Mouse (Mus musculus): ENCODE measurements around the gene Neb. TPM values are rescaled to one million over a fixed set of nuclear protein-coding genes. Genes with fewer than 3 reads are reported as not detected.

Neb gene
- total and polyA plus RNA-seq, 3 experiments, result 0.12 to 0.70 TPM; not detected in 1

DNA sequence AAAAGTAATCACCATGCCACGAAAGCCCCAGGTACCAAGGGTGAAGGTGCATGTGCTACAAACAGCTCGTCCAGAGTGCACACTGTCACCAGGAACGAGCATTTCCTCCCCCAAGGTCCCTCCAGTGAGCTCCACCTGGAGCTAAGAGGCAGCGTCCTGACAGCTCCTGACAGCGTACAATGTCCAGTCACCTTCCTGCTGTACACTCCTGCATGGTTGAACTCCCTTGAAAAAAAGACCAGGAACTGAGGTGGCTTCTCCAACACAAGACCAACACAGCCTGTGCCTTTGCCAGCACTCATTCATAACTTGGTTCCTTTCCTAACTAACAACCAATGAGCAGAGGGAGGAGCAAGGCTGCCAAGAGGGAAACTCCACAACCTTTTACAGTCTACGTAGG, 42.9 kb upstream of the Neb start:
- peaks cover 66% of the 10 kb centered on the region for H3K79me2 ChIP-seq (ENCODE audit: control insufficient read depth, insufficient read depth, low read length, poor library complexity)
- 0 out of 4 replicates have a peak, but pooled peaks cover 0 to under 1% of the 10 kb centered on the region in 2 experiments for H3K27me3 ChIP-seq (ENCODE audit: control insufficient read depth in 1 of 2, insufficient read depth in 2 of 2, low read length in 2 of 2)
- H3K36me3 ChIP-seq (ENCODE audit: control insufficient read depth in 1 of 2, insufficient read depth in 2 of 2, low read length in 2 of 2), result peaks cover 0 to 9% of the 10 kb centered on the region in 2 experiments; a peak in 2 of 4 replicates
- DNase-seq (ENCODE audit: low read depth, low spot score), result no peak
- H3K4me3 ChIP-seq (ENCODE audit: control insufficient read depth in 1 of 2, insufficient read depth in 1 of 2, low read depth in 2 of 2, low read length in 2 of 2), result no peak overlapping the region
- no peak overlapping the region for H3K9ac ChIP-seq (ENCODE audit: control insufficient read depth, low read depth, low read length, poor library complexity, severe bottlenecking)
- no peak for TF ChIP-seq SMC3 (IDR thresholded peaks at IDR 0.05; ENCODE audit: low read depth, low read length)
- no peak for TF ChIP-seq UBTF (IDR thresholded peaks at IDR 0.05; ENCODE audit: borderline replicate concordance, insufficient read depth, low read depth, low read length)
- TF ChIP-seq MYB (IDR thresholded peaks at IDR 0.05; ENCODE audit: low read depth, low read length), result no peak
- TF ChIP-seq TCF12 (IDR thresholded peaks at IDR 0.05; ENCODE audit: low read depth, low read length), result no peak
- TF ChIP-seq CTCF (IDR thresholded peaks at IDR 0.05 in 2 of 3, conservative IDR thresholded peaks at IDR 0.05 in 1 of 3; ENCODE audit: control insufficient read depth in 1 of 3, insufficient read depth in 1 of 3, low read depth in 2 of 3, low read length in 3 of 3, poor library complexity in 1 of 3, severe bottlenecking in 1 of 3), result no peak
- no peak for TF ChIP-seq ETS1 (IDR thresholded peaks at IDR 0.05; ENCODE audit: low read depth, low read length)
- no peak for TF ChIP-seq ZMIZ1 (IDR thresholded peaks at IDR 0.05; ENCODE audit: low read depth, low read length)
- no peak for TF ChIP-seq MYC (IDR thresholded peaks at IDR 0.05; ENCODE audit: low read depth, low read length)
- no peak for TF ChIP-seq MAX (IDR thresholded peaks at IDR 0.05; ENCODE audit: low read length)
- no peak overlapping the region for H3K27ac ChIP-seq (ENCODE audit: control insufficient read depth, low read depth, low read length)
- H3K4me1 ChIP-seq (ENCODE audit: control insufficient read depth in 1 of 2, insufficient read depth in 2 of 2, low read length in 2 of 2), result peaks cover 0 to 8% of the 10 kb centered on the region in 2 experiments; a peak in 3 of 4 replicates
- H3K9me3 ChIP-seq (replicated peaks; ENCODE audit: insufficient read depth, low read length), result no peaks in the 10 kb centered on the region

- Histone ChIP-seq H3K4me3 (ENCODE audit: control insufficient read depth in 1 of 2, insufficient read depth in 1 of 2, low read depth in 2 of 2, low read length in 2 of 2) (no peak overlapping the region), H3K4me1 (ENCODE audit: control insufficient read depth in 1 of 2, insufficient read depth in 2 of 2, low read length in 2 of 2) (peaks cover 0 to 8% of the 10 kb centered on the region in 2 experiments; a peak in 3 of 4 replicates), H3K9ac (ENCODE audit: control insufficient read depth, low read depth, low read length, poor library complexity, severe bottlenecking) (no peak overlapping the region), H3K27ac (ENCODE audit: control insufficient read depth, low read depth, low read length) (no peak overlapping the region), H3K36me3 (ENCODE audit: control insufficient read depth in 1 of 2, insufficient read depth in 2 of 2, low read length in 2 of 2) (peaks cover 5 to 9% of the 10 kb centered on the region in 2 experiments; a peak in 3 of 4 replicates), H3K9me3 (replicated peaks; ENCODE audit: insufficient read depth, low read length) (no peaks in the 10 kb centered on the region), H3K27me3 (ENCODE audit: control insufficient read depth in 1 of 2, insufficient read depth in 2 of 2, low read length in 2 of 2) (no peaks in the 10 kb centered on the region), H3K79me2 (ENCODE audit: control insufficient read depth, insufficient read depth, low read length, poor library complexity) (peaks cover 66% of the 10 kb centered on the region)
- DNase-seq (ENCODE audit: low read depth, low spot score), result no peak
- TF ChIP-seq CHD2 (IDR thresholded peaks at IDR 0.05; ENCODE audit: low read length) (no peak), GABPA (IDR thresholded peaks at IDR 0.05; ENCODE audit: low read depth, low read length) (no peak), MAZ (IDR thresholded peaks at IDR 0.05; ENCODE audit: low read depth, low read length) (no peak), GATA1 (IDR thresholded peaks at IDR 0.05; ENCODE audit: low read depth, low read length) (no peak), POLR2AphosphoS5 (IDR thresholded peaks at IDR 0.05; ENCODE audit: borderline replicate concordance, low read depth, low read length) (no peak), MYB (IDR thresholded peaks at IDR 0.05; ENCODE audit: low read depth, low read length) (no peak), HCFC1 (IDR thresholded peaks at IDR 0.05; ENCODE audit: low read depth, low read length) (no peak)
These were observed 41.9 kb upstream of the Neb start for GRCm38 (mm10) chr2:52420001-52420710.

Measured in MEL (cell line).